Mouse (Mus musculus) pancreas, adult 10 weeks (tissue): ENCODE data around the gene B430305J03Rik. TPM values are rescaled to one million over a fixed set of nuclear protein-coding genes. Genes with fewer than 3 reads are reported as not detected.

Experiments
- polyA plus RNA-seq: library from polyadenylated mRNA; stranded (reverse); fragments of 350-450 nt; fragmentation: Illumina TruSeq; extraction: RNeasy Lipid Tissue Mini Kit (QIAGEN cat#74804); gene quantifications from one replicate; pipeline ENCODE4 v1.2.3, GENCODE M21; 2015; ENCODE audit warnings: low read depth, low replicate concordance; ENCODE audit not compliant: insufficient read depth

B430305J03Rik gene
- not detected for polyA plus RNA-seq

GRCm38 (mm10) chr3:61365779-61366373, at the start of gene B430305J03Rik:
Gene B430305J03Rik, minus strand, starts transcription at chr3:61365951.

GRCm38 (mm10) chr3:61361338-61361737, 4.4 kb downstream of the B430305J03Rik start, which contains the start of gene Rap2b:
Gene Rap2b, plus strand, starts transcription at chr3:61361638.

Other genes starting within 250 kb of the B430305J03Rik start
- gene Rap2b, start 4.3 kb downstream of the B430305J03Rik start, polyA plus RNA-seq = 1.5 TPM